Mouse (Mus musculus): ENCODE measurements around the gene Fbxo28. TPM values are rescaled to one million over a fixed set of nuclear protein-coding genes. Genes with fewer than 3 reads are reported as not detected.

The Fbxo28 gene
- total RNA-seq, 2 experiments from 2014 or later: 46.3 to 46.7 TPM

GRCm38 (mm10) chr1:182279436-182279835 is 62.0 kb downstream of the Fbxo28 start:
- H3K4me3 ChIP-seq: no peak overlapping the region
- DNase-seq (ENCODE audit: low spot score in 2 of 2): no peak
- no peak for TF ChIP-seq CTCF (conservative IDR thresholded peaks at IDR 0.05)

DNA sequence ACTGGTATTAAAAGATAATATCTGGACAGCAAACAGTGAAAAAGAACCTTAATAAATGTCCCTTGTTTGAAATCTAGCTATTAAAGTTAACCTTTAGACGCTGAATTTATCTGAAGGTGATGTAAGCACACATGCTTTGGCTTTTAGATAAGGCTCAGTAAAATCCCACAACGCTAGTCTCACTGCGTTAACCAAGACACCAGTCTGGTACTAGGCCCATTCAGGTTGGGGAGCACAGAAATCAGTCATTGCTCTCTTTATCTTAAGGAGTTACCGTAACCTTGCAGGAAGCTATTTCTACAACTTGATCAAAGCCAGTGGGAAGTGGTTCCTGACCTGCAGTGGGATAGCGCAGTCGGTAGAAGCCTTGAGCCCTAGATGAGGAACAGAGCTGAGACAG is 66.3 kb downstream of the Fbxo28 start:
- no peak for DNase-seq (ENCODE audit: low spot score in 2 of 2)

More at GRCm38 (mm10) chr1:182279436-182279835, 62.0 kb downstream of the Fbxo28 start:
- no peak overlapping the region for H3K27ac ChIP-seq

DNA sequence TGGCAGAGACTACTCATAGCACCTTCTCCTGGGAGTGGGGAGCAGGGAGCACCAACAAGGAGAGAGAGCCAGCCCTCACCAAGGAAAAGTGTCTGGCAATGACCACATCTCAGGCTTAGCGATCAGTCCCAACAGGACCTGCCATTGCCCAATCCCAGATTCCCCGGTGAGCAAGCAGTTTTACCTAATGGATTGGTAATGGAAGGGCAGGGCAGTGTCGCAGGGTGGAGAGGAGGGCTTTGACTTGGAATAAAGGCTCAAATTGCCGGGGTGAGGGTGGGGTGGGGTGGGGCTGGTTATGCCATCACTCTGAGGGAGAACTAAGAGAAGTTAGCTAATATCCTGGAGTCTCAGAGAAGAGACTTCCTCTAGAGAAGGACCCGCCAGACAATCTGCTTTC is 69.8 kb downstream of the Fbxo28 start:
- no peak for TF ChIP-seq CTCF (conservative IDR thresholded peaks at IDR 0.05)
- H3K27ac ChIP-seq: no peak overlapping the region
- DNase-seq (ENCODE audit: low spot score in 2 of 2): no peak
- no peak overlapping the region for H3K4me3 ChIP-seq

More for the DNA sequence above, 66.3 kb downstream of the Fbxo28 start:
- H3K4me3 ChIP-seq: no peak overlapping the region
- H3K27ac ChIP-seq: no peak overlapping the region
- no peak for TF ChIP-seq CTCF (conservative IDR thresholded peaks at IDR 0.05)

GRCm38 (mm10) chr1:182271130-182271529 is 70.3 kb downstream of the Fbxo28 start:
- Histone ChIP-seq H3K4me3 (no peak overlapping the region), H3K27ac (no peak overlapping the region)
- no peak for DNase-seq (ENCODE audit: low spot score in 2 of 2)
- no peak for TF ChIP-seq CTCF (conservative IDR thresholded peaks at IDR 0.05)

- DNase-seq (ENCODE audit: low spot score in 2 of 2): no peak
- Histone ChIP-seq H3K27ac (no peak overlapping the region), H3K4me3 (no peak overlapping the region)
- no peak for TF ChIP-seq CTCF (conservative IDR thresholded peaks at IDR 0.05)
Measured at GRCm38 (mm10) chr1:182268317-182268716, 73.1 kb downstream of the Fbxo28 start.

GRCm38 (mm10) chr1:182266028-182266525 is 75.4 kb downstream of the Fbxo28 start:
- no peak for DNase-seq (ENCODE audit: low spot score in 2 of 2)
- Histone ChIP-seq H3K27ac (no peak overlapping the region), H3K4me3 (no peak overlapping the region)
- TF ChIP-seq CTCF (conservative IDR thresholded peaks at IDR 0.05): no peak

Other genes with a start within 250 kb of the Fbxo28 start
- gene Srp9, start 216.9 kb downstream of the Fbxo28 start, total RNA-seq (2021): 10 to 100 TPM; 62.7 to 67.2 TPM
- not detected for gene Vmn1r1, start 177.1 kb downstream of the Fbxo28 start, total RNA-seq (2021)
- gene Degs1, start 58.8 kb downstream of the Fbxo28 start, total RNA-seq (2021): 10 to 100 TPM; 62.9 to 65.3 TPM
- gene Trp53bp2, start 67.5 kb upstream of the Fbxo28 start, total RNA-seq (2021): 10 to 100 TPM; 31.1 to 32.4 TPM
- gene Capn2, start 176.0 kb upstream of the Fbxo28 start, total RNA-seq (2021): 10 to 100 TPM; 56.4 to 61.1 TPM
- not detected for gene Capn8, start 223.4 kb upstream of the Fbxo28 start, total RNA-seq (2021)

Data from layer of hippocampus, adult 2 months (tissue).